Mouse (Mus musculus) spleen, adult 2 months (tissue): ENCODE results near the gene Armc9.

ENCODE experiments used
- CTCF ChIP-seq: fragments of 200-500 bp; IDR thresholded peaks from 2 replicates; pipeline ENCODE4 v1.5.1; 2011; ENCODE audit warnings: mild to moderate bottlenecking, inconsistent platforms; ENCODE audit not compliant: insufficient read depth, insufficient read length, insufficient replicate concordance; ENCODE audit errors: extremely low read depth
- POLR2A ChIP-seq: fragments of 200-500 bp; IDR thresholded peaks from 2 replicates; pipeline ENCODE4 v1.6.1; 2011; ENCODE audit warnings: low read depth, low read length, inconsistent platforms

DNA sequence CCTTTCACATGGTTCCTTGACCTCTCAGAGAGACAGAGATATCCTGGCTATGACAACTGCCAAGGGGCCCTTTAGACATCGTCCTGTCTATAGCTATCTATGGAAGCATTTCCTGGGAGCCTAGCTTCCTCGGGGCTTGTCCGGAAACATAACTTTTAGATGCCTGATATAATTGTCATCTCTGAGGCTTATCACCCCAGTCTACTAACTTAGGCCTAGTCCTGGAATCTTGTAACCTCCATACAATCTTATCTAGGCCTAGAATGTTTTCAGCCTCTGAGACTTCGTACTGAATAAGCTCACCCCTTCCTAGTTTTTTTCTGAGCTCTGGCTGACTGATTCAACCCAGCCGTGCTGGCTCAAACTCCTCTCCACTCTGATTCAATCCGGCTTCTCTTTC, 88.9 kb downstream of the Armc9 start:
- TF ChIP-seq POLR2A (no peak), CTCF (no peak)
